Mouse (Mus musculus): Measurements from ENCODE around the gene Pbld1.
"Not testable (repeated sequence)": the region's sequence is repeated elsewhere in the genome, so short reads cannot be mapped to it uniquely, and the experiment has no call there.

Gene Pbld1

GRCm38 (mm10) chr10:63039867-63040628, 19.9 kb upstream of the Pbld1 start:
- DNase-seq (ENCODE audit: low read depth, low spot score) = no peak

GRCm38 (mm10) chr10:63043154-63043553, 16.8 kb upstream of the Pbld1 start:
- no peak for DNase-seq (ENCODE audit: low read depth, low spot score)

GRCm38 (mm10) chr10:63047751-63048150, 12.2 kb upstream of the Pbld1 start:
- DNase-seq (ENCODE audit: low read depth, low spot score) = no peak

GRCm38 (mm10) chr10:63049106-63049505, 10.9 kb upstream of the Pbld1 start:
- no peak for DNase-seq (ENCODE audit: low read depth, low spot score)

- no peak for DNase-seq (ENCODE audit: low read depth, low spot score)
Observed at GRCm38 (mm10) chr10:63051267-63051666, 8.7 kb upstream of the Pbld1 start.

- no peak for DNase-seq (ENCODE audit: low read depth, low spot score)
Observed at GRCm38 (mm10) chr10:63052011-63052410, 8.0 kb upstream of the Pbld1 start.

GRCm38 (mm10) chr10:63053007-63053406, 7.0 kb upstream of the Pbld1 start:
- no peak for DNase-seq (ENCODE audit: low read depth, low spot score)

- not testable (repeated sequence) for DNase-seq (ENCODE audit: low read depth, low spot score)
Observed at GRCm38 (mm10) chr10:63054071-63054470, 5.9 kb upstream of the Pbld1 start.

GRCm38 (mm10) chr10:63054586-63054985, 5.4 kb upstream of the Pbld1 start:
- no peak for DNase-seq (ENCODE audit: low read depth, low spot score)

GRCm38 (mm10) chr10:63056966-63057750, 2.8 kb upstream of the Pbld1 start:
- DNase-seq (ENCODE audit: low read depth, low spot score) = no peak

- no peak for DNase-seq (ENCODE audit: low read depth, low spot score)
Observed at GRCm38 (mm10) chr10:63060406-63060805, 444 bp downstream of the Pbld1 start.

GRCm38 (mm10) chr10:63061266-63061665, 1.3 kb downstream of the Pbld1 start:
- DNase-seq (ENCODE audit: low read depth, low spot score) = no peak

- no peak for DNase-seq (ENCODE audit: low read depth, low spot score)
Observed at GRCm38 (mm10) chr10:63062696-63063095, 2.7 kb downstream of the Pbld1 start.

- DNase-seq (ENCODE audit: low read depth, low spot score) = no peak
Observed at GRCm38 (mm10) chr10:63063365-63063764, 3.4 kb downstream of the Pbld1 start.

- no peak for DNase-seq (ENCODE audit: low read depth, low spot score)
Observed at GRCm38 (mm10) chr10:63064516-63064915, 4.6 kb downstream of the Pbld1 start.

- DNase-seq (ENCODE audit: low read depth, low spot score) = no peak
Observed at GRCm38 (mm10) chr10:63065561-63065960, 5.6 kb downstream of the Pbld1 start.

- DNase-seq (ENCODE audit: low read depth, low spot score) = no peak
Observed at GRCm38 (mm10) chr10:63065988-63066387, 6.0 kb downstream of the Pbld1 start.

- DNase-seq (ENCODE audit: low read depth, low spot score) = no peak
Observed at GRCm38 (mm10) chr10:63086304-63086703, 26.3 kb downstream of the Pbld1 start.

GRCm38 (mm10) chr10:63089103-63089757, 29.3 kb downstream of the Pbld1 start:
- DNase-seq (ENCODE audit: low read depth, low spot score) = no peak

GRCm38 (mm10) chr10:63089758-63090571, 30.0 kb downstream of the Pbld1 start:
- no peak for DNase-seq (ENCODE audit: low read depth, low spot score)

GRCm38 (mm10) chr10:63091915-63092314, 32.0 kb downstream of the Pbld1 start:
- no peak for DNase-seq (ENCODE audit: low read depth, low spot score)
